In the genomic region with DNA sequence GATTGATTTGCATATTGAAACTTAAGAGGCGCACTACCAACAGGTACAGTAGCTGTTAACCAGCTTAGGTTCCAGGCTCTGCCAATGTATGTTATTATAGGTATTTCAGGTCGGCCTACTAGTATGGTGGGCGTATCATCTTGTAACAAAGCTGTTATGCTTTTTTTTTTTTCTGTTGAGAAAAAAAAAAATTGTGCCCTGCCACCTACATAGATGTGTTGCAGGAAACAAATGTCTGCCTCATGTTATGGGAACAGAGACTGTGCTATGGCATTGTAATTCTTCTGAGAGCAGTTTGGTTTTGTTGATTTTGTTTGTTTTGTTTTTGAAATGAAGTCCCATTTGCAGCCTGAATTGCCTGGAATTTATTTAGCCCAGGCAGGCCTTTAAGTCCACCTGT, we compare ENCODE assay signal across 7 mouse cellular contexts. TPM values are rescaled to one million over a fixed set of nuclear protein-coding genes. Genes with fewer than 3 reads are reported as not detected.
DNase-seq lines count a peak whose midpoint lies in the region; ATAC-seq and TF ChIP-seq lines count a peak whose summit lies in the region.

No protein-coding gene starts in this region.

- ATAC-seq in lung, embryonic 16.5 days (ENCODE audit: low read depth) = no peak
- ATAC-seq in limb, embryonic 11.5 days (ENCODE audit: insufficient number of reproducible peaks, low FRiP score, low TSS enrichment, low read depth) = no peak
- no peak for ATAC-seq in frontal cortex, adult (ENCODE audit: low TSS enrichment)

- WGBS in lung, embryonic 16.5 days = 25% methylated on average over 3 of the region's 3 CpGs
- 40% methylated on average over 3 of the region's 3 CpGs for WGBS in forebrain, embryonic 10.5 days
- WGBS in limb, embryonic 11.5 days = 35% methylated on average over 3 of the region's 3 CpGs
- WGBS in small intestine, adult 2 months = 8% methylated on average over 3 of the region's 3 CpGs

- no peak for TF ChIP-seq POLR2A in small intestine, adult 2 months (IDR thresholded peaks at IDR 0.05; ENCODE audit: low read depth, low read length)

- no peak for TF ChIP-seq CTCF in small intestine, adult 2 months (IDR thresholded peaks at IDR 0.05; ENCODE audit: extremely low read depth, insufficient read length, insufficient replicate concordance, low read depth, low read length)

- no peaks in the 10 kb centered on the region for H3K9me3 ChIP-seq in lung, embryonic 16.5 days (ENCODE audit: control insufficient read depth, low read length)
- H3K9me3 ChIP-seq in forebrain, embryonic 10.5 days = no peaks in the 10 kb centered on the region
- H3K9me3 ChIP-seq in limb, embryonic 11.5 days (ENCODE audit: control insufficient read depth, low read length) = no peaks in the 10 kb centered on the region

- DNase-seq in lung, postnatal 10 days = no peak
- DNase-seq in forebrain, embryonic 10.5 days (ENCODE audit: extremely low spot score, low spot score) = no peak
- DNase-seq in limb, embryonic 11.5 days (ENCODE audit: low spot score) = no peak
- no peak for DNase-seq in ovary, adult 18-20 months (ENCODE audit: low spot score)

- H3K27me3 ChIP-seq in lung, embryonic 16.5 days (ENCODE audit: control insufficient read depth, insufficient read depth, low read depth, low read length) = no peaks in the 10 kb centered on the region
- no peaks in the 10 kb centered on the region for H3K27me3 ChIP-seq in forebrain, embryonic 10.5 days (ENCODE audit: poor library complexity, severe bottlenecking)
- H3K27me3 ChIP-seq in limb, embryonic 11.5 days (ENCODE audit: control insufficient read depth, insufficient read depth, low read length) = no peaks in the 10 kb centered on the region
- H3K27me3 ChIP-seq in small intestine, adult 2 months (ENCODE audit: control insufficient read depth, insufficient read depth, low read length) = no peaks in the 10 kb centered on the region

- H3K4me2 ChIP-seq in lung, embryonic 16.5 days (ENCODE audit: low read depth, low read length) = peak overlapping the region; percentile 87
- H3K4me2 ChIP-seq in limb, embryonic 11.5 days (ENCODE audit: low read depth, severe bottlenecking) = peak overlapping the region; percentile 75

- no peak overlapping the region for H3K27ac ChIP-seq in lung, embryonic 16.5 days (ENCODE audit: low read length)
- peak overlapping the region; percentile 98 for H3K27ac ChIP-seq in forebrain, embryonic 10.5 days
- H3K27ac ChIP-seq in limb, embryonic 11.5 days (replicated peaks; ENCODE audit: low read depth, low read length) = no peak overlapping the region
- peak overlapping the region; percentile 64 for H3K27ac ChIP-seq in small intestine, adult 2 months (ENCODE audit: insufficient read depth, low read depth, low read length)

- peak overlapping the region; percentile 71 for H3K9ac ChIP-seq in lung, embryonic 16.5 days (ENCODE audit: low read length)
- H3K9ac ChIP-seq in limb, embryonic 11.5 days (ENCODE audit: low read length) = peak overlapping the region; percentile 93; the same call in 1 of the 2 replicates

- H3K4me1 ChIP-seq in lung, embryonic 16.5 days (replicated peaks; ENCODE audit: control insufficient read depth, insufficient read depth, low read length) = peaks cover 17% of the 10 kb centered on the region
- H3K4me1 ChIP-seq in forebrain, embryonic 10.5 days = peaks cover 33% of the 10 kb centered on the region
- H3K4me1 ChIP-seq in limb, embryonic 11.5 days (ENCODE audit: control insufficient read depth, insufficient read depth, low read length) = no peaks in the 10 kb centered on the region
- peaks cover 6% of the 10 kb centered on the region; the same call in 1 of the 2 replicates for H3K4me1 ChIP-seq in small intestine, adult 2 months (ENCODE audit: control insufficient read depth, insufficient read depth, insufficient read length, low read length)

- peaks cover 10% of the 10 kb centered on the region for H3K36me3 ChIP-seq in lung, embryonic 16.5 days (ENCODE audit: control insufficient read depth, insufficient read depth, low read length)
- peaks cover 29% of the 10 kb centered on the region for H3K36me3 ChIP-seq in forebrain, embryonic 10.5 days (replicated peaks)
- H3K36me3 ChIP-seq in limb, embryonic 11.5 days (ENCODE audit: control insufficient read depth, insufficient read depth, low read length) = peaks cover 4% of the 10 kb centered on the region; the same call in 1 of the 2 replicates
- peaks cover 4% of the 10 kb centered on the region; the same call in 1 of the 2 replicates for H3K36me3 ChIP-seq in small intestine, adult 2 months (ENCODE audit: control insufficient read depth, insufficient read depth, low read length)

- H3K4me3 ChIP-seq in lung, embryonic 16.5 days (ENCODE audit: low read length) = peak overlapping the region; percentile 76
- H3K4me3 ChIP-seq in forebrain, embryonic 10.5 days = peak overlapping the region; percentile 95
- H3K4me3 ChIP-seq in limb, embryonic 11.5 days (ENCODE audit: low read depth, low read length) = peak overlapping the region; percentile 94
- no peak overlapping the region for H3K4me3 ChIP-seq in small intestine, adult 2 months (ENCODE audit: low read depth, low read length)

RNA-seq across cellular contexts. Expression of a gene that starts 1.0 kb away (rescaled TPM):
- polyA plus RNA-seq in lung, embryonic 16.5 days (2015; fragmentation: Nextera tagmentation; extraction: Ambion mirVana) = 18.6 and 19.1 TPM in 2 replicates
- polyA plus RNA-seq in forebrain, embryonic 10.5 days (2016; fragmentation: Nextera tagmentation; extraction: Ambion mirVana) = 13.6 and 13.8 TPM in 2 replicates
- 13.2 and 13.3 TPM in 2 replicates for polyA plus RNA-seq in limb, embryonic 11.5 days (2014; fragmentation: Nextera tagmentation; extraction: Ambion mirVana)
- 7.2 and 12.3 TPM in 2 replicates for polyA plus RNA-seq in small intestine, adult 2 months (2012; rRNA removed)

RNA-seq across cellular contexts. Expression of a gene that starts 30.5 kb away (rescaled TPM):
- 144 and 149 TPM in 2 replicates for polyA plus RNA-seq in lung, embryonic 16.5 days (2015; fragmentation: Nextera tagmentation; extraction: Ambion mirVana)
- 239 and 258 TPM in 2 replicates for polyA plus RNA-seq in forebrain, embryonic 10.5 days (2016; fragmentation: Nextera tagmentation; extraction: Ambion mirVana)
- 219 and 232 TPM in 2 replicates for polyA plus RNA-seq in limb, embryonic 11.5 days (2014; fragmentation: Nextera tagmentation; extraction: Ambion mirVana)
- 16.1 and 17.6 TPM in 2 replicates for polyA plus RNA-seq in small intestine, adult 2 months (2012; rRNA removed)

Comparison
In these comparisons a context has a peak if more than half of its experiments do, and no peak if none do; other contexts are left out.
1. H3K27ac ChIP-seq: peak in forebrain, embryonic 10.5 days (single experiment) and small intestine, adult 2 months (single experiment); none in lung, embryonic 16.5 days (single experiment) and limb, embryonic 11.5 days (single experiment).